Mouse (Mus musculus) frontal cortex, adult (tissue): ENCODE results near the gene Slx4.
"Not testable (repeated sequence)": the region's sequence is repeated elsewhere in the genome, so short reads cannot be mapped to it uniquely, and the experiment has no call there.

Experiments
- ATAC-seq: cut with Nextera tagmentation; 2 replicates; pipeline ENCODE4 v1.9.2; 2017; ENCODE audit warnings: mild to moderate bottlenecking, moderate library complexity, mixed read lengths; ENCODE audit not compliant: low TSS enrichment

Slx4 gene

DNA sequence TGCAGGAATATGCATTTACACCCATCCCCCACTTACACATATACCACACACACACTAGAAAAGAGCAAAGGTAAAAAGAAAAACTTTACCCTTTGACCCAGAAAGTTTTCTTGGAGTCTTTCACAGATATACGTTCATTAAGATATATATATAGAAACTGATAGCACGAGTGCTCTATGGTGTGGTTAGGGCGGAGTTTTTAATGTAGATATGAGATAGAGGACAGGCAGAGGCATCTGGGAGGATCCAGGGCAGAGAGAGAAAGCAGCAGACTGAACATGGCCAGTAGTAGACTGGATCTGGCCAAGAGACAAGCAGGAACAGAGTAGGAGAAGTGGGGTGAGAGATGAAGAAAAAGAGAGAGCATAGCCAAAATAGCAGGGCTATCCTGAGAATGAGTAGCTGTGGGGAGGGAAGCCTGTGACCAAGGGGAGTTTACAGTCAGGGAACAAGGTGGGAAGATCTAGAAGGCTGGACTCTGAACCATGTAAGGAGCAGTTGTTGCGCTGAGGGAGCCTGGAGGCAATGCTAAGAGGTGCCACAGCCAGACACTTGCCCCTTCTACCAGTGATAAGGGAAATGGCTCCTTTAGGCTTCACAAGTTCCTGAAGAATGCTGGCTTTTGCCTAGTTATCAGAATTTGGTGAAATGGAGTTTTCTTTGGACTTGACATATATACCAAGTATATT lies 9.5 kb upstream of the Slx4 start:
- no peak for ATAC-seq

DNA sequence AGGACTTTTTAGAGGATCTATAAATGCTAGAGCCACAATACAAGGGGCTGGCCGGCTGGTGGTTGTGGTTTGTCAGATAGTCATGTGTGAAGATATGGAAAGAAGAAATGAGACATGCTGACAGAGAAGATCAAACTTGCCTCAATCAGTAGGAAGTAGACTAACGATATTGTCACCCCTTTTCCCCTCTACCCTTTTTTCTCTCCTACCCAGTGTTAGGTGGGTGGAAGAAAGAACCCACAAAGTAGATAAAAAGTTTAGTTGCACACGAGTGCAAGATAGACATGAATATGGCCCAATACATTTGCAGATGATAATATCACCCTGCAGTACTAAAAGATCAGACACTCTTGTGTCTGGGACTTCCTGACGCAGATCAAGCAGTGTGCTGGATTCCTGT lies 15.2 kb downstream of the Slx4 start:
- ATAC-seq, result no peak

DNA sequence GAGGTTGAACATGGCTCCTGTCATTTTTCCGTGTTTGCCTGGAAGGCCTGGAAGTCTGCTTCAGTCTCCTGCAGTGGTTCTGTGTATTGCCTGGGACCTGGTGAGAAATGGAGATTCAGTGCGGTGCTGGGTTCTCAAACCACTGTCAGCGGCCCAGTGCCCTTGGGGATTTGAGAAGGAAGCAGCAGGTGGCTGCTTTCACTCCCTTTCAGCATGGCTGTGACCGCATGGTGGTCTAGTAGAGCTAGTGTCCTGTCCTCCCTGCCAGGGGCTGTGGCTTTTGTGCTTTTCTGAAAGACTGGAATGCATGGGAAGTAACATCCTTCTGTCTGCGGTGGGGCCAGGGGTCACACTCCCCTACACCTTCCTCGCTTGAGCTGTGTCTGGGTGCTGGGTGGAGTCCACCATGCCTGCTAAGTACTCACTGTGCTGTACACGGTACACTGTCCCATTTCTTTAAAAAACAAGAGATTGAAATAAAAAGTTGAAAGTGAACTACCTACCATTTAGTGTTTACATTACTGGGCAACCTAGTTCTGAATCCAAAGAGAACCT lies 20.3 kb downstream of the Slx4 start:
- no peak for ATAC-seq

DNA sequence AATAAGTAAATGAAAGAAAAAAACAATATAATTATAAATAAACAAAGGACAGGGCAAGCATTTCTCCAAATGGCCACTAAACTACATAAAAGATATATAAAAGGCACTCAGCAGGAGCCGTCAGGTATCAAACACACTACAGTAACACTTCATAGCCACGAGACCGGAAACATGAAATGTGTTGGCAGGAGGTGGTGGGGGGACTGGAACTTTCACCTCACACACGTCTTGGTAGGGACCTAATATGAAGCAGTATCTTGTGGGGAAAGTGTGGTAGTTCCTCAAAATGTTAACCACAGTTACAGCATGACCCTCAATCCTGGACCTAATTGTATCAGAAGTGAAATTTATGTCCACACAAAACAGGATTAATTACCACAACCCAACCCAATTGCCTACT lies 21.4 kb downstream of the Slx4 start:
- no peak for ATAC-seq

DNA sequence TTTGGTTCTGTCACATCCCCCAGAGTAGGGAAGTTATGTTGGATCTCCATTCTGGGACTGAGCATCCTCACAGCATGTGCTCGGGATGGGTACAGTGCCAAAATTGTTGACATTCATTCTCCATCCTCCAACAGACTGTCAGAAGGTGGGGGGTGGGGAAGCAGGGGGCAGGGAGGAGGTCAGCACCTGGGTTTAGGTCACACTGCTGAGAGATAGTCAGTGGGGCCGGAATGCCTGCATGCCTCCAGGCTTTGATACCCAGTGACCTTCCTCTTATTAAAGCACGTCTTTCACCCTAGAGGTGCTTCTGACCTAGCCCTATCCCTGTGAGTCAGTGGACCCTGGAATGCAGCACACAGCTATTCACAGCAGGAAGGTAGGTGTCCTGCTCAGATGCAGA lies 26.9 kb downstream of the Slx4 start:
- ATAC-seq, result no peak

DNA sequence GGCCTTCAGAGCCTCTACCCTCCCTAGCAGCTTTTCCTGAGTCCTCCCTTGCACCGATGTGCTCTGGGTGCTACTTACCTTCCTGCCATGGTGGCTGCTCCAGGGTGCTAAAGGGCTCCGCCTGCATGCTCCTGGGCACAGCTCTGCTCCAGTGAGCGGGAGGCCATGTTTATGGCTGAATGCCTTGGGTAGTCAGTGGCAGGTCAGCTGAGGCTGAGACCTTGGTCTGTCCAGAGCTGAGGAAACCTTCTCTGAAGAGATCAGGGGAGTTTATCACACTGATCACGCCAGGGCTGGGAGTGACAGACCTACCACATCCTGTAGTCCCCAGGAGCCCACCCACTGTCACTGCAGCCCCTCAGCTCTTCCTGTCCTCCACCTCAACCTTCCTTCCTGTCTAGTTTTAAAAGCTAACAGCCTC lies 27.3 kb downstream of the Slx4 start, which contains the start of gene Nlrc3:
TSS of gene Nlrc3 (minus strand) at position 382 of the 421 bp plus-strand sequence.
- ATAC-seq, result no peak

DNA sequence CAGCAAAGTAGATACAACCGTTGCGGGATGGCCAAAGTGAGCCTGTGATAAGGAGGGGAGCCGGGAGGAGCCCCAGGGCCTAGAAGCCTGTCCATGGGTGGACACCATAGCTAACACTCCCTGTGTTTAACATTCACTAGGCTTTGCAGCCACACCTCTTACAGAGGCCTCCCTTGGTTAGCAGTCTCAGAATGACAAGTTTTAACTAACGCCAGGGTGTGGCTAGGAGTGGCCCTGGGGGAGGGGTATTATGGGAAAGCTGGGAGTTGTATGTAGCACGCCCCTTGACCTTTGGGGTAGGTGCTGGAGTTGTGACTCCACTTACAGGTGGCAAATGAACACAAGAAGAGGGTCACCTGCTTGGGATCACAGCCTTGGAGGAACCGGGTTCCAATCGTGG lies 27.9 kb downstream of the Slx4 start:
- no peak for ATAC-seq

DNA sequence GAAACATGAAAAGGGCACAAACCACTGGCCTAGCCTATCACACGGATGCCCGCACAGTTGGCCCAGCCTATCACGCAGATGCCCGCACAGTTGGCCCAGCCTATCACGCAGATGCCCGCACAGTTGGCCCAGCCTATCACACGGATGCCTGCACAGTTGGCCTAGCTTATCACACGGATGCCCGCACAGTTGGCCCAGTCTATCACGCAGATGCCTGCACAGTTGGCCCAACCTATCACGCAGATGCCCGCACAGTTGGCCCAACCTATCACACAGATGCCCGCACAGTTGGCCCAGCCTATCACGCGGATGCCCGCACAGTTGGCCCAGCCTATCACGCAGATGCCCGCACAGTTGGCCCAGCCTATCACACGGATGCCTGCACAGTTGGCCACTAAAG lies 29.1 kb downstream of the Slx4 start:
- ATAC-seq, result not testable (repeated sequence)

DNA sequence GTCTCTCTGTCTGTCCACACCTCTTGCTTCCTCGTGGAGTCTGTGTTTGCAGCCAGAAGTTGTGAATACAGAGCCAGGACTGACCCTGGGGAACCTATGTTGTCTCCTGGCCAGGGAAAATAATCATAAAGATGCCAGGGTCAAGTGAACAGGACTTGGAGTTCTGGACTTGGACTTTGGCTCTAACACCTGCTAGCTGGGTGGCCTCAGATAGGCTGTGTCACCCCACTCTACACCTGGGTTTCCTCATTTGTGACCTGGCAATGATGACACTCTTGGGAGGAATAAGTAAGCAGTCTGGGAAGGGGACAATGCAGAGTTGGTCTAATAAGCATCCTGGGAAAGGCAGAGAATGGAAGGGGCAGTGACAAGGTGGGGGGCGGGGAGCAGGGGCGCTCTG lies 38.0 kb downstream of the Slx4 start:
- ATAC-seq, result no peak

DNA sequence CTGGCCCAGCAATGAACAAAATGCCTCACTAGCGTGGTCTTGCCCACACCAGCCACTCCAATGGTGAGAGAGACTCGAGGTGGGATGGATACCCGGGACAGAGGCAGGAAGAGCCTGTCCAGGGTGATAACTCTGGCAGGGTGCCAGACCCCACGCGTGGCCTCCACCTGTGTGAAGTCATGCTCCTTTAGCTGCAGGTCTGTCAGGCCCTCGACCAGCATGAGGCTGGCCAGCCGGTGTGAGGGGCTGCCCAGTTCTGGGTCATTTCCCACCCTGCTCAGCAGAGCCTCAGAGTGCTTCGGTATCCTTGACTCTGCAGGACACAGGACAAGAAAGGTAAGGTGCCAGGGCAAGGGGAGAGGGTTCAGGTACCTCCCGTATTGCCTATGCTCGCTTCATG lies 38.6 kb downstream of the Slx4 start:
- ATAC-seq, result no peak

DNA sequence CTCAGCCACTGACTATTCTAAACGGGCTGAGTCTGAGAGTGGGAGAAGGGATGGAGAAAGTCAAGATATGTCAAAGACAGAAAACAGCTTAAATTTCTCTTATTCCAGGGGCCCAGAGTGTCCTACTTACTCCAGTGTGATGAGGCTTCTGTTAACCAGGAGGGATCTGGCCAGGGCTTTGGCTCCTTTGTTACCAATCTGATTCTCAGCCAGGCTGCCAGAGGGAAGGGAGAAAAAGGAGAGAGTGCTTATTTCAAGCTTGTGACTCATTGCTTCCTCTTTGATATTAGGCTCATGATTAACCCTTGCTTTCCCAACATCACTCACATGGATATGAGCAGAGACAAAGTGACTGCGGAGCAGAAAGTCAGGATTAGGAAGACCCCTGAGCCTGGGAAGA lies 44.3 kb downstream of the Slx4 start:
- no peak for ATAC-seq

DNA sequence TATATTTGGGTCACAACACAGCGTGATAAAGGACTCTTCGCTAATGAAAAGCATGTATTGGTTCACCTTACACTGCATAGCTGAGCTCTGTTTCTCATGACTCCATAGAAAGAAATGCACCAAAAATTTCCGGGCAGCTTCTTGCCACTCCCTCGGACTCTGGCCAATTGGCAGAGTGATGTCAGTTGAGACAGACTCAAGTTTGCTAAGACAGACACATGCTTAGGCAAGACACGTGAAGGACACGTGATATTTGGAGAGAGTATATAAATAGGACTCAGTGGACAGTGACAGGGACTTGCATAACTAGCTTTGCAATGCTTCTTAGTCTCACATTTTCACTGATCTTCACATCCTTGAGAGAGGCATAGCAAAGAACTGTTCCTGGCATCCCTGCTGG lies 47.2 kb downstream of the Slx4 start:
- ATAC-seq, result peak; percentile 74

DNA sequence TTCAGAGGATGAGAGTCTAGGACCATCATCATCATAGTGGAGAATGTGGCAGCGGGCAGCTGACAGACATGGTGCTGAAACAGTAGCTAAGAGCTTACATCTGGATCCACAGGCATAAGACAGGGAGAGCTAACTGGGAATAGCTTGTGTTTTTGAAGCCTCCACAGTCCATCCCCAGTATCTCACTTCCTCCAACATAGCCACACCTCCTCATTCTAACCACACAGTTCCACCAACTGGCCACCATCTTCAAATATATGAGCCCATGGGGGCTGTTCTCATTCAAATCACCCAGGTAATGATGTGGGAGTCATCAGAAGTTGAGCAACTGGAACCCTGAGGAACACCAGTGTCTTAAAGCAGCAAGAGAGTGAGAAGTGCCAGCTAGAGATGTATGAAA lies 52.4 kb downstream of the Slx4 start:
- no peak for ATAC-seq

DNA sequence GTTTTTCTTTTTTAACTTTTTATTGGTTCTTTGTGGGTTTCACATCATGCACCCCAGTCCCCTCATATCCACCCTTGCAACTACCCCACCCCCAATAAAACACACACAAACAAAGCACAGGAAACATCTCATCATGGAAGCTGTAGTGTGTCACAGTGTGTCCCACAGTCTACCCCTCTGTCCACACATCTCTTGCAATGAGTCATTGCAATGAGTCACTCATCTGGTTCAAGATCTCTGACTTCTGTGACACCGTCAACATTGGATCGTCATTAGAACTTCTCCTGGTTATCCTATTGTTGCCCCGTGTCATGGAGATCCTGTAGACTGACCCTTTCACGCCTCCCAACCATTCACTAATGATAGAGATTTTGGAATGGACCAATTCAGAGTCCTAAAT lies 68.9 kb downstream of the Slx4 start:
- ATAC-seq, result no peak

DNA sequence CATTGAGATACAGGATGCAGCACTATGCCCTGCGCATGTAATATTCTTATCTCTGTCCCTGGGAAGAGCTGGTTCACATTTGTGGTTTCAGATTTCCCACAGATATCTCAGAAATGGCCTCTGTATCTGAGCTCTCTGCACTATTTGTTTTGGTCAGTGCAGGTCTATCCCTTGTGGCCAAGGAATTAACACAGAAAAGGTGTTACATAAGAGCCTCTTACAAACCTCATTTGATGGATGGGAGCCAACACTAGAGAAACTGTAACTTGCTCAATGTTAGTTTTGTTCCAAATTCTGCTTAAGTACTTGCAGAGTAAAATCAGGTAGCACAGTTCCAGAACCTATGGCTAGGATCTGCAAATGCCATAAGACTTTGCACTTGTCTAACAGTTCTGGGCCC lies 69.5 kb downstream of the Slx4 start:
- no peak for ATAC-seq

DNA sequence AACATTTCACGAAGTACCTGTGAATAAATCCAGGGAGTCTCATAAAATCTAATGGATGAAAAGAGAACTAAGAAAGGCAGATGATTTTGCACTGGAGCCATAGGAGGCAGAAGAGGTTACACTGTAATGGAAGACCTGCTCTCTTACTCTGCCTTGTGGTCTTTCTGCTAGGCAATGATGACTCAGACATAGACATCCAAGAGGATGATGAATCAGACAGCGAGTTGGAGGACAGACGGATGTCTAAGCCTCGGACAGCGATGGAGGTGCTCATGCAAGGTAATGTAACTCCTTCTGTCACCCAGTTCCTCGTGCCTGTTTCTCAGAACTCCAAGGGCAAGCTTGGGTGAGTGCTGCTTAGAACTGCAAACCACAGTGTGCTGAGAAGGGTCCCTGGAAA lies 70.0 kb downstream of the Slx4 start:
- no peak for ATAC-seq

DNA sequence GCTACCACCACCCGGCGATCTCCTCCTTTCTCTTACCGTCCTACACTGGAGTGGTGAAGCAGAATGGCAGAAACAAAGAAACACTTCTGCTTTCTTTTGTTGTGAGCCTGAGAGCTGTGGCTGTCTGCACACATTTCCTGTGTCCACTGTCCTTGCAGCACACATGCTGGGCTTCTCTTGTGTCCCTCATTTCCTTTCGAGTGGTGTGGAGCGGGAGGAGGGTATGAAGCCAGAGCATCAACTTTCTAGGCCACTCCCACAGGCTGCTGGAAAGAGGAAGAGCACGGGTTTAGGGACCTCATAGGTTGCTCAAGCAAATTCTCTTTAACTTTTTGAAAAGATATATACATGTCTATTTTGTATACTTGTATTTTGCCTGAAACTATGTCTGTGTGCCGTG lies 74.4 kb downstream of the Slx4 start:
- ATAC-seq, result no peak
